Comparison of ENCODE assay signal across 9 mouse cellular contexts in the genomic region with DNA sequence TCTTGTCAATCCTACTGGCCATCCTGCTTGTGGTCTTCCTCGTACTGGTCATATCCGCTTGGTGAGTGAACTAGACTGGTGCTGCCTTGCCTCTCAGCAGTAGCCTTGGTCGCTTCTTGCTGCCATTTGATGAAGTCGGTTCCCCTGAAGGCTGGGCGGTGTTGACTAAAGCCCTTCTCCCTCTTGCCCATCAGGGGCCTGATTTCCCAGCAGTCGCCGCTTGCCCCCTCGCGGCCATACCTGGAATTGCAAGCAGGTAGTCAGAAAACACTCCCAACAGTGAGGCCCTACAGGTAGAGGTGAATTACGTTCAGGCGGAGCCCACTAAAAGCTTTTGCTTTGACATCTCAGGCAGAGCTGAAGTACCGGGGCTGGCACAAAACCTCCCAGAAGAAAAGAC. TPM values are rescaled to one million over a fixed set of nuclear protein-coding genes. Genes with fewer than 3 reads are reported as not detected.
A peak's percentile ranks its signal among the peaks of the same experiment; 100 is the strongest.
DNase-seq lines count a peak whose midpoint lies in the region; ATAC-seq and TF ChIP-seq lines count a peak whose summit lies in the region.
"Had no signal": no experiment of that assay in that cellular context is flagged by ENCODE, and none has a peak within 500 bp of the region (broad histone marks: within the 10 kb centered on the region; RNA-seq: fewer than 3 reads in every experiment).

No protein-coding gene starts in this region.

- no peaks in the 10 kb centered on the region for H3K27me3 ChIP-seq in lung, embryonic 14.5 days (ENCODE audit: insufficient read depth, low read length)

- H3K36me3 ChIP-seq in lung, embryonic 14.5 days (ENCODE audit: insufficient read depth), result no peaks in the 10 kb centered on the region

- 10% methylated on average over 12 of the region's 12 CpGs for WGBS in lung, embryonic 14.5 days

- peaks cover 5% of the 10 kb centered on the region; the same call in 1 of the 2 replicates for H3K4me1 ChIP-seq in lung, embryonic 14.5 days (ENCODE audit: insufficient read depth)

- TF ChIP-seq CTCF in lung, embryonic 14.5 days (IDR thresholded peaks at IDR 0.05; ENCODE audit: low read depth), result peak; percentile 99

- no peak overlapping the region for H3K27ac ChIP-seq in lung, embryonic 14.5 days (ENCODE audit: low read depth)

- 0 out of 2 replicates have a peak overlapping the region, but pooled peaks have one; percentile 15 for H3K4me2 ChIP-seq in lung, embryonic 14.5 days

- no peaks in the 10 kb centered on the region for H3K9me3 ChIP-seq in lung, embryonic 14.5 days (ENCODE audit: low read depth, low read length)

- peak; percentile 74 for ATAC-seq in granulocyte monocyte progenitor cell, adult 5-6 weeks (replicated peaks; ENCODE audit: poor library complexity, severe bottlenecking)
- peak; percentile 27; the same call in 1 of the 2 replicates for ATAC-seq in lung, embryonic 14.5 days (ENCODE audit: insufficient read depth)

- H3K4me3 ChIP-seq in lung, embryonic 14.5 days (ENCODE audit: low read depth, low read length), result no peak overlapping the region

- no peak overlapping the region for H3K9ac ChIP-seq in lung, embryonic 14.5 days

- peak; percentile 83 for DNase-seq in 3T3-L1 (ENCODE audit: low read depth, low spot score)
- peak; percentile 81 for DNase-seq in MN1 (ENCODE audit: low spot score)
- peak; percentile 48 for DNase-seq in cerebellum, adult 9-11 months
- DNase-seq in kidney, postnatal 25 days, result peak; percentile 81 to 88
- DNase-seq in lung, embryonic 14.5 days, result peak; percentile 87
- DNase-seq in retina, postnatal 1 day, result peak; percentile 86
- peak; percentile 66 to 75 for DNase-seq in thymus, postnatal 36 days

RNA-seq across cellular contexts. Expression of a gene that starts 7.3 kb away (rescaled TPM):
- 5.6 TPM in 1 of 2 replicates, not detected in the other for total RNA-seq in granulocyte monocyte progenitor cell, adult 5-6 weeks (2014; fragmentation: Nextera tagmentation)
- 1.7 TPM in 1 of 2 replicates, not detected in the other for total RNA-seq in granulocyte monocyte progenitor cell, adult 5-6 weeks (2017)
- polyA plus RNA-seq in lung, embryonic 14.5 days (2014; fragmentation: Nextera tagmentation; extraction: Ambion mirVana), result 1.5 and 1.8 TPM in 2 replicates

RNA-seq across cellular contexts. Expression of a gene that starts 22.1 kb away (rescaled TPM):
- 43.2 and 82.3 TPM in 2 replicates for total RNA-seq in granulocyte monocyte progenitor cell, adult 5-6 weeks (2014; fragmentation: Nextera tagmentation)
- 24.8 and 25.0 TPM in 2 replicates for total RNA-seq in granulocyte monocyte progenitor cell, adult 5-6 weeks (2017)
- 4.2 and 4.4 TPM in 2 replicates for polyA plus RNA-seq in lung, embryonic 14.5 days (2014; fragmentation: Nextera tagmentation; extraction: Ambion mirVana)

RNA-seq across cellular contexts. Expression of a gene that starts 23.3 kb away (rescaled TPM):
- total RNA-seq in granulocyte monocyte progenitor cell, adult 5-6 weeks (2014; fragmentation: Nextera tagmentation), result not detected in 2 replicates
- 0.04 TPM in 1 of 2 replicates, not detected in the other for total RNA-seq in granulocyte monocyte progenitor cell, adult 5-6 weeks (2017)
- 23.8 and 26.7 TPM in 2 replicates for polyA plus RNA-seq in lung, embryonic 14.5 days (2014; fragmentation: Nextera tagmentation; extraction: Ambion mirVana)
- polyA plus RNA-seq: frontal cortex, adult 2 months had no signal

RNA-seq across cellular contexts. Expression of a gene that starts 54.9 kb away (rescaled TPM):
- total RNA-seq in granulocyte monocyte progenitor cell, adult 5-6 weeks (2014; fragmentation: Nextera tagmentation), result 156 and 159 TPM in 2 replicates
- 125 and 128 TPM in 2 replicates for total RNA-seq in granulocyte monocyte progenitor cell, adult 5-6 weeks (2017)
- 217 and 229 TPM in 2 replicates for polyA plus RNA-seq in lung, embryonic 14.5 days (2014; fragmentation: Nextera tagmentation; extraction: Ambion mirVana)
